Mouse (Mus musculus) liver, postnatal 0 days (tissue): ENCODE measurements around the gene Sema3a. TPM values are rescaled to one million over a fixed set of nuclear protein-coding genes. Genes with fewer than 3 reads are reported as not detected.

Experiments used
- ATAC-seq: fragments of 200-750 bp; cut with Nextera tagmentation; 2 replicates; pipeline ENCODE4 v1.8.0; 2017; ENCODE audit warnings: mild to moderate bottlenecking, moderate library complexity
- DNase-seq: peaks from one replicate; pipeline ENCODE4 v3.0.0-alpha.2; 2016
- H3K27ac ChIP-seq: fragments of 300-500 bp; sonication (generic); 2 replicates; pipeline ENCODE4 v1.5.1; 2014; ENCODE audit warnings: antibody characterized with exemption, moderate library complexity, mild to moderate bottlenecking, low read depth
- H3K27me3 ChIP-seq: fragments of 300-500 bp; sonication (generic); 2 replicates; pipeline ENCODE4 v1.6.1; 2014; ENCODE audit warnings: low read length, control low read depth, mixed read lengths; ENCODE audit not compliant: insufficient read depth
- H3K36me3 ChIP-seq: fragments of 300-500 bp; sonication (generic); replicated peaks from 2 replicates; pipeline ENCODE4 v1.6.1; 2014; ENCODE audit warnings: mild to moderate bottlenecking, control low read depth, low read length, moderate library complexity, mixed read lengths; ENCODE audit not compliant: insufficient read depth
- H3K4me1 ChIP-seq: fragments of 300-500 bp; sonication (generic); 2 replicates; pipeline ENCODE4 v1.6.1; 2014; ENCODE audit warnings: antibody characterized with exemption, mild to moderate bottlenecking, control low read depth; ENCODE audit not compliant: insufficient read depth
- H3K4me2 ChIP-seq: fragments of 300-500 bp; sonication (generic); 2 replicates; pipeline ENCODE4 v1.6.1; 2014; ENCODE audit warnings: low read depth, mild to moderate bottlenecking, low read length, moderate library complexity, mixed read lengths
- H3K4me3 ChIP-seq: fragments of 300-500 bp; sonication (generic); 2 replicates; pipeline ENCODE4 v1.5.1; 2014; ENCODE audit warnings: low read depth, low read length
- H3K9ac ChIP-seq: fragments of 300-500 bp; sonication (generic); replicated peaks from 2 replicates; pipeline ENCODE4 v1.6.1; 2014; ENCODE audit warnings: mild to moderate bottlenecking, moderate library complexity
- H3K9me3 ChIP-seq: fragments of 300-500 bp; sonication (generic); 2 replicates; pipeline ENCODE4 v1.6.1; 2016; ENCODE audit warnings: mild to moderate bottlenecking, control low read depth, low read length, mixed read lengths
- CTCF ChIP-seq: sonication (generic); IDR thresholded peaks from 2 replicates; pipeline ENCODE4 v1.5.1; 2016; ENCODE audit warnings: antibody characterized with exemption, low read depth
- EP300 ChIP-seq: IDR thresholded peaks from 2 replicates; pipeline ENCODE4 v1.6.1; 2016; ENCODE audit warnings: antibody characterized with exemption, low read depth, mild to moderate bottlenecking
- WGBS: fragments of 180-500 bp; shearing (Covaris S2); extraction: QIAGEN DNeasy Blood & Tissue Kit; methylation state at CpG from one replicate; pipeline ENCODE4 v1.1.7; 2014; ENCODE audit not compliant: insufficient replicate concordance; 5-methylcytosine and 5-hydroxymethylcytosine counted together
- polyA plus RNA-seq: library from polyadenylated mRNA; unstranded; fragments of >200 nt; fragmentation: Nextera tagmentation; extraction: Ambion mirVana; gene quantifications from 2 replicates; pipeline ENCODE4 v1.2.1, GENCODE M21; 2015

Gene Sema3a
- polyA plus RNA-seq, 1 experiment from 2014 or later, result 0.46 TPM

DNA sequence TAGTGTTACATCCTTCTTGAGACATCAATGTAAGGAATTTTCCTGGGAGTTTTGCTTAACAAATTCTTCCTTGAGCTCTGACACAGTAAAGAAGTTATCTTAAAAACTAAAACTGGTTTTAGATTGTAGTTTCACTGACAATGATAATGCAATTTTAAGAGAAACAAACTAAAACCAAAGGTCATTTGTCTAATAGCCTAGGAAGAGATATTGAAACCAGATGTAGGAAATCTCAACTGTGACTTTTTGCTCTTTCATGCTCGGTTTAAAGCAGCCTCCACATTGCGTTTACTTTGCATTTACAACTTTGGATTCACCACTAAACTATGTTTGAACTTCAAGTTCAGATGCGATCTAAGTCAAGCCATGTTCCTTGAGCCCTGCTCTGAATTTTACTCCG is 982 bp downstream of the Sema3a start:
- H3K4me2 ChIP-seq, result no peak overlapping the region
- no peak overlapping the region for H3K4me3 ChIP-seq
- H3K4me1 ChIP-seq, result no peaks in the 10 kb centered on the region
- no peak overlapping the region for H3K27ac ChIP-seq
- no peaks in the 10 kb centered on the region for H3K9me3 ChIP-seq
- no peak for TF ChIP-seq EP300
- no peak overlapping the region for H3K9ac ChIP-seq
- DNase-seq (no peak), ATAC-seq (no peak)
- H3K36me3 ChIP-seq, result no peaks in the 10 kb centered on the region
- WGBS, result 65% methylated on average over 4 of the region's 4 CpGs
- H3K27me3 ChIP-seq, result no peaks in the 10 kb centered on the region

DNA sequence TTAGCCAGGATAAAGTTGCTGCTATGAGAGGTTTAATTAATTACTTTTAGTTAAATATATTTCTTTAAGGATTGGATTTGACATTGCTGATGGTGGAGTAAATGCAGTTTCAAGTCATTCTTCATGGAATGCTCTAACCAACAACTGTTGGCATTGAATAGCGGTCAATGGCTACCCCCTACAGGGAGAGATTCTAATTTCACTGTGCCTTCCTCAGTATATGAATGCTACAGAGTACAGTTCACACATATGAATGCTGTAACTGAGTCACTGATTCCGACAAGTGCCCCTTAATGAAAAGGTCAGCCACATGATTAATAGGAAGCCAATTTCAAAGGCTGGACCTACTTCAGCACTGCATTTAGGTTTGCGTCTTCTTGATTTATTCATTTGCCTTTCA is 1.9 kb downstream of the Sema3a start:
- TF ChIP-seq CTCF, result no peak
- TF ChIP-seq EP300, result no peak
- no peak for ATAC-seq

DNA sequence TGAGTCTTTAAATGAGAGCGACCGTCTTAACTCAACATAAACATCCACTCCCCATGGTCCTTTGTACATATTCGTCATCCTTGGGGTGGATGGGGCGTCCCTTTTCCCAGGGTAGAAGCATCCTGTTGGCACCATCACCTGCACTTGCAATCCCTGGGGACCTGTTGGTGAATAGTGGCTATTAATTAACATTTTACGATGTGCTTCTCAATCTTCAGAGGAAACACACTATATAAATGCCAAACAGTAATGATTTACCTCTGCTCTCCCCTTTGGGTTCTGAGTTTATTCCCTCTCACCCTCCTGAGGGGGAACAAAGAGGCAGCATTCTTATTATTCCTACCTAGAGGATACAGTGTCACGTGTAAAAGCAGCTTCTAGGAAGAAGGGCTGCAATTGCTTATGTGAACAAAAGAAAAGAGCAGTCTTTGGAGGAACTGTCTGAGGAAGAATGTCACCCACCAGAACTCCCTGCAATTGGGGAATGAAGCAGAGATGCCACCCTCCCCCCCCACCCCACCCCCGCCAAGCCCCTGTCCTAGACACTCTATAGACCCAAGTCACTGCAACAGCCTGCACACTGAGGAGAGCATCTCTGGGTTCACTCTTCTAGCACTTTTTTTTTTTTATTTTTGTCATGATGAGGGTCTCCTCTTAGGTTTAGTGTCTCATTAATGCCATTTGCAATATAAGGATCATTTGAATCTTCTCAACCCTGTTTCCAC is 19.7 kb downstream of the Sema3a start:
- no peaks in the 10 kb centered on the region for H3K36me3 ChIP-seq
- no peaks in the 10 kb centered on the region for H3K27me3 ChIP-seq
- no peak overlapping the region for H3K9ac ChIP-seq
- no peak for TF ChIP-seq EP300
- TF ChIP-seq CTCF, result no peak
- ATAC-seq, result no peak
- no peak overlapping the region for H3K4me3 ChIP-seq
- no peak for DNase-seq
- no peaks in the 10 kb centered on the region for H3K9me3 ChIP-seq
- H3K4me2 ChIP-seq, result no peak overlapping the region
- no peaks in the 10 kb centered on the region for H3K4me1 ChIP-seq
- 56% methylated on average over 7 of the region's 7 CpGs for WGBS
- H3K27ac ChIP-seq, result no peak overlapping the region

More for the DNA sequence above, 1.9 kb downstream of the Sema3a start:
- Histone ChIP-seq H3K4me3 (no peak overlapping the region), H3K4me2 (no peak overlapping the region), H3K4me1 (no peaks in the 10 kb centered on the region), H3K9me3 (no peaks in the 10 kb centered on the region), H3K9ac (no peak overlapping the region), H3K27me3 (no peaks in the 10 kb centered on the region), H3K27ac (no peak overlapping the region), H3K36me3 (no peaks in the 10 kb centered on the region)
- WGBS, result 79% methylated on average over 3 of the region's 3 CpGs
- no peak for DNase-seq

DNA sequence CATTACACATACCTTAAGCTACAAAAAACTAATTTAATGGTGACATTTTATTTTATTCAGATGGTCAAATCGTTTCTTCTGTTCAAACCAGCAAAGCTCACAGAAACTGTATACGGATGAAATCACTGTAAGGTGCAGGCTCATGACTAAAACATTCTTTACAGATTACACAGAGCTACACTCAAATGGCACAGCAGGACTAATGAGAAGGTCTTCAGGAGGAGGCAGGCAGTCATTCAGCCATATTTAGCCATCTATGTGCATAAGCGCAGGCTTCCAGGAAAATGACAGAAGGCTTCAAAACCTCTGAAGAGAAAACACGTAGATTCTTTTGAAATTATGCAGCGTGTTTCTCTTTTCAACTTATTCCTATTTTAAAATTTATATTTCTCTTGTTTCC is 24.7 kb downstream of the Sema3a start:
- Histone ChIP-seq H3K27me3 (no peaks in the 10 kb centered on the region), H3K9ac (no peak overlapping the region), H3K27ac (no peak overlapping the region), H3K4me2 (no peak overlapping the region), H3K4me1 (no peaks in the 10 kb centered on the region), H3K9me3 (no peaks in the 10 kb centered on the region), H3K4me3 (no peak overlapping the region), H3K36me3 (no peaks in the 10 kb centered on the region)
- 81% methylated on average over 5 of the region's 5 CpGs for WGBS
- DNase-seq (no peak), ATAC-seq (no peak)
- TF ChIP-seq CTCF (no peak), EP300 (no peak)

DNA sequence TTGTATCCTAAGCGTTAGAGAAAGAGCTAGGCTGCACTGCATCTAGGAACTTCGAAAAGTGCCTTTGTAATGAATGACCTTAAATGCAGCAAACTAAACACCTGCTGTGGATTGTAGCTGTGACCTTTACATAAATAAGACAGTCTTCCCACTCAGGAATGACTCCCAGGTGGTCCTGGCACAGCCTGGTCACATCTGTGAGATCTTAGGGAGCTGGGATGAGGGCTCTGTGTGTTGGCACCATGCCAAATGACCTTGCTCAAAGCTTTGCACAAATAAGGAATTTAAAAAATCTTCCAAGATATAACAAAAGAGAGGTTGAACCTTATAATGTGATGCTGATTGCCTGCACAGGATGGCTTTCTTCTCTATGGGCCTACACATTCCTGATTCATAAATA is 25.8 kb downstream of the Sema3a start:
- Histone ChIP-seq H3K27ac (no peak overlapping the region), H3K27me3 (no peaks in the 10 kb centered on the region), H3K9ac (no peak overlapping the region), H3K4me2 (no peak overlapping the region), H3K9me3 (no peaks in the 10 kb centered on the region), H3K4me1 (no peaks in the 10 kb centered on the region), H3K36me3 (no peaks in the 10 kb centered on the region), H3K4me3 (no peak overlapping the region)
- TF ChIP-seq EP300 (no peak), CTCF (no peak)
- ATAC-seq (no peak), DNase-seq (no peak)
- 78% methylated on average over 2 of the region's 2 CpGs for WGBS

DNA sequence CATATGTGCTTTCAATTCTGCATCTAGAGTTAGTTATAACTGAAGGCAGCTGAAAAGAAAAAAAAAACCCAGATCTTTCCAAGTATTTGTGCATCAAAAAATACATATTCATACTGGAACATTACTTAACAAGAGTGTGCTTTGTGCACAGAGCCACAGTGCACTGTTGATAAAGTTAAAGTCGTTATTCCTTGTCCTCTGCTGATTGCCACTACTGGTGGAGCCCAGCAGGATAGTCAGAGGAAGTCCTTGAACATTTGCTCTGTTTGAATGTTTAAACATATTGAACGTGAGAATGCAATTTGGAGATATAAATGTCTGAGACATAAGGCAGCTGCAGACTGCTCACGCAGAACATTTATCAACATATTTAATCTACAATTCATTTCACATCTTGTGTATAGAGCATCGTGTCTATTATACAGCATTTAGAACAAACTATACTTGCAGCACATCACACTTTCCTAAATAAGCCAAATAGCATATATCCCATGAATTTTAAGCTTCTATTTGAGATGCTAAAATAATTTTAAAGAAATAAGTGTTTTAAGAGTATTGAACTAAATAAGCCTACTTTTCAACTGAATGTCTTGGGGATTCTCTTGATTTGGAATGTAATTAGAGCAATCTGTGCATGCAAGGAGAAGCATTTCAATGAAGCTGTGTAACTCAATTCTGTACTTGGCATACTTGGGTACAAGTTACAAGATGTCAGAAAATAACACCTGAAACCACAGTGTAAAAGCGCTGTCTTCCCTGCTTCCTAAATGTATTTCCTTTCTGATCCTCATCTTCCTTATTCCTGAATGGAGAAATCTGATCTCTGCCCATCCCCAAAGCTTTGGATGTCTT is 32.8 kb downstream of the Sema3a start:
- no peak for DNase-seq
- no peaks in the 10 kb centered on the region for H3K4me1 ChIP-seq
- no peaks in the 10 kb centered on the region for H3K36me3 ChIP-seq
- H3K4me2 ChIP-seq, result no peak overlapping the region
- no peaks in the 10 kb centered on the region for H3K9me3 ChIP-seq
- no peak overlapping the region for H3K9ac ChIP-seq
- H3K27ac ChIP-seq, result no peak overlapping the region
- H3K27me3 ChIP-seq, result no peaks in the 10 kb centered on the region
- no peak overlapping the region for H3K4me3 ChIP-seq
- ATAC-seq, result no peak
- 64% methylated on average over 5 of the region's 5 CpGs for WGBS
- TF ChIP-seq CTCF, result no peak
- TF ChIP-seq EP300, result no peak
